Mouse (Mus musculus): ENCODE data around the gene Slc29a1.

- TF ChIP-seq POLR2A (IDR thresholded peaks at IDR 0.05; ENCODE audit: extremely low read depth, insufficient read depth, low read length): no peak
- TF ChIP-seq CTCF (IDR thresholded peaks at IDR 0.05; ENCODE audit: extremely low read depth, insufficient read depth, low read length): no peak
Observed at GRCm38 (mm10) chr17:45585725-45586448, 13.5 kb downstream of the Slc29a1 start.
